Mouse (Mus musculus) neural tube, embryonic 13.5 days (tissue): Measurements from ENCODE around the gene Apopt1. TPM values are rescaled to one million over a fixed set of nuclear protein-coding genes. Genes with fewer than 3 reads are reported as not detected.

ENCODE experiments used
- ATAC-seq: fragments of 200-750 bp; cut with Nextera tagmentation; 2 replicates; pipeline ENCODE4 v1.8.0; 2017; ENCODE audit warnings: low read depth, mild to moderate bottlenecking, moderate TSS enrichment, moderate library complexity
- H3K27ac ChIP-seq: fragments of 300-500 bp; sonication (generic); replicated peaks from 2 replicates; pipeline ENCODE4 v1.5.1; 2015; ENCODE audit warnings: moderate library complexity, mild to moderate bottlenecking, inconsistent platforms
- H3K27me3 ChIP-seq: fragments of 300-500 bp; sonication (generic); 2 replicates; pipeline ENCODE4 v1.6.1; 2015; ENCODE audit warnings: mild to moderate bottlenecking, inconsistent platforms
- H3K36me3 ChIP-seq: fragments of 300-500 bp; sonication (generic); 2 replicates; pipeline ENCODE4 v1.6.1; 2015; ENCODE audit warnings: mild to moderate bottlenecking, inconsistent platforms
- H3K4me1 ChIP-seq: fragments of 300-500 bp; sonication (generic); replicated peaks from 2 replicates; pipeline ENCODE4 v1.6.1; 2015; ENCODE audit warnings: inconsistent platforms
- H3K4me2 ChIP-seq: fragments of 300-500 bp; sonication (generic); 2 replicates; pipeline ENCODE4 v1.6.1; 2015; ENCODE audit warnings: inconsistent platforms, mild to moderate bottlenecking, moderate library complexity
- H3K4me3 ChIP-seq: fragments of 300-500 bp; sonication (generic); 2 replicates; pipeline ENCODE4 v1.5.1; 2015; ENCODE audit warnings: mild to moderate bottlenecking, inconsistent platforms
- H3K9ac ChIP-seq: fragments of 300-500 bp; sonication (generic); 2 replicates; pipeline ENCODE4 v1.6.1; 2015; ENCODE audit warnings: moderate library complexity, mild to moderate bottlenecking, inconsistent platforms
- H3K9me3 ChIP-seq: fragments of 300-500 bp; sonication (generic); 2 replicates; pipeline ENCODE4 v1.6.1; 2016; ENCODE audit warnings: inconsistent platforms
- WGBS: fragments of 180-500 bp; shearing (Covaris S2); methylation state at CpG from one replicate; pipeline ENCODE4 v1.1.7; 2015; 5-methylcytosine and 5-hydroxymethylcytosine counted together
- polyA plus RNA-seq: library from polyadenylated mRNA; unstranded; fragments of >200 nt; fragmentation: Nextera tagmentation; extraction: Ambion mirVana; gene quantifications from 2 replicates; pipeline ENCODE4 v1.2.1, GENCODE M21; 2015

Gene Apopt1
- 52.0 and 59.1 TPM in 2 replicates for polyA plus RNA-seq

- no peaks in the 10 kb centered on the region for H3K27me3 ChIP-seq
- 1% methylated on average over 83 of the region's 86 CpGs for WGBS
- peaks cover 47% of the 10 kb centered on the region for H3K36me3 ChIP-seq
- peak within 1 kb of the TSS; percentile 99 for H3K4me3 ChIP-seq
- peaks cover 31% of the 10 kb centered on the region for H3K4me1 ChIP-seq
- H3K4me2 ChIP-seq, result peak within 1 kb of the TSS; percentile 91
- peak within 1 kb of the TSS; percentile 98 for H3K9ac ChIP-seq
- H3K27ac ChIP-seq, result peak within 1 kb of the TSS; percentile 80
- ATAC-seq, result peak; percentile 96
- H3K9me3 ChIP-seq, result no peaks in the 10 kb centered on the region
Measured at GRCm38 (mm10) chr12:111713004-111713651, at the start of gene Apopt1, which contains the start of gene Bag5. TSS of gene Apopt1 (plus strand) at chr12:111713261. TSS of gene Bag5 (minus strand) at chr12:111713257.

- Histone ChIP-seq H3K36me3 (peaks cover 65% of the 10 kb centered on the region), H3K4me2 (no peak overlapping the region), H3K4me3 (no peak overlapping the region), H3K9me3 (no peaks in the 10 kb centered on the region), H3K27ac (peak overlapping the region; percentile 59; the same call in 1 of the 2 replicates), H3K9ac (no peak overlapping the region), H3K4me1 (peaks cover 24% of the 10 kb centered on the region), H3K27me3 (no peaks in the 10 kb centered on the region)
- ATAC-seq, result no peak
- 59% methylated on average over 6 of the region's 6 CpGs for WGBS
Measured at GRCm38 (mm10) chr12:111664144-111664634, 48.9 kb upstream of the Apopt1 start.

- WGBS, result 85% methylated on average over 13 of the region's 13 CpGs
- ATAC-seq, result no peak
- H3K4me3 ChIP-seq, result no peak overlapping the region
- H3K27me3 ChIP-seq, result no peaks in the 10 kb centered on the region
- peaks cover 64% of the 10 kb centered on the region for H3K36me3 ChIP-seq
- H3K9me3 ChIP-seq, result no peaks in the 10 kb centered on the region
- H3K9ac ChIP-seq, result no peak overlapping the region
- H3K4me1 ChIP-seq, result peaks cover 35% of the 10 kb centered on the region
- H3K27ac ChIP-seq, result no peak overlapping the region
- no peak overlapping the region for H3K4me2 ChIP-seq
Measured at GRCm38 (mm10) chr12:111665041-111665880, 47.8 kb upstream of the Apopt1 start.

- Histone ChIP-seq H3K9me3 (no peaks in the 10 kb centered on the region), H3K9ac (no peak overlapping the region), H3K27ac (no peak overlapping the region), H3K27me3 (no peaks in the 10 kb centered on the region), H3K4me1 (peaks cover 44% of the 10 kb centered on the region), H3K4me2 (no peak overlapping the region), H3K36me3 (peaks cover 56% of the 10 kb centered on the region), H3K4me3 (no peak overlapping the region)
- whole genome bisulfite sequencing, result 81% methylated on average over 13 of the region's 13 CpGs
- no peak for ATAC-seq
Measured at GRCm38 (mm10) chr12:111666380-111666779, 46.7 kb upstream of the Apopt1 start.

GRCm38 (mm10) chr12:111667421-111667820 lies 45.6 kb upstream of the Apopt1 start:
- 91% methylated on average over 5 of the region's 5 CpGs for WGBS
- H3K4me1 ChIP-seq, result peaks cover 46% of the 10 kb centered on the region
- no peaks in the 10 kb centered on the region for H3K9me3 ChIP-seq
- no peak overlapping the region for H3K9ac ChIP-seq
- H3K27me3 ChIP-seq, result no peaks in the 10 kb centered on the region
- peaks cover 46% of the 10 kb centered on the region for H3K36me3 ChIP-seq
- ATAC-seq, result no peak
- no peak overlapping the region for H3K4me3 ChIP-seq
- H3K27ac ChIP-seq, result 0 out of 2 replicates have a peak overlapping the region, but pooled peaks have one; percentile 95
- H3K4me2 ChIP-seq, result no peak overlapping the region

- WGBS, result 0% methylated on average over 8 of the region's 8 CpGs
- Histone ChIP-seq H3K4me2 (peak overlapping the region; percentile 97), H3K4me3 (peak overlapping the region; percentile 97), H3K9ac (peak overlapping the region; percentile 99), H3K4me1 (peaks cover 54% of the 10 kb centered on the region), H3K27me3 (no peaks in the 10 kb centered on the region; the same call in 1 of the 2 replicates), H3K9me3 (no peaks in the 10 kb centered on the region), H3K27ac (peak overlapping the region; percentile 95), H3K36me3 (peaks cover 45% of the 10 kb centered on the region)
- ATAC-seq, result peak; percentile 15; the same call in 1 of the 2 replicates
Measured at GRCm38 (mm10) chr12:111668457-111668912, 44.6 kb upstream of the Apopt1 start.

- H3K4me2 ChIP-seq, result peak overlapping the region; percentile 97
- peak overlapping the region; percentile 95 for H3K27ac ChIP-seq
- H3K9me3 ChIP-seq, result no peaks in the 10 kb centered on the region
- peak overlapping the region; percentile 97 for H3K4me3 ChIP-seq
- H3K9ac ChIP-seq, result peak overlapping the region; percentile 99
- H3K4me1 ChIP-seq, result peaks cover 48% of the 10 kb centered on the region
- ATAC-seq, result no peak
- H3K27me3 ChIP-seq, result no peaks in the 10 kb centered on the region; the same call in 1 of the 2 replicates
- 48% methylated on average over 23 of the region's 23 CpGs for WGBS
- peaks cover 39% of the 10 kb centered on the region for H3K36me3 ChIP-seq
Measured at GRCm38 (mm10) chr12:111669000-111669788, 43.9 kb upstream of the Apopt1 start.

- peak overlapping the region; percentile 97 for H3K4me2 ChIP-seq
- 45% methylated on average over 8 of the region's 8 CpGs for WGBS
- H3K27me3 ChIP-seq, result no peaks in the 10 kb centered on the region; the same call in 1 of the 2 replicates
- no peak for ATAC-seq
- peak overlapping the region; percentile 97 for H3K4me3 ChIP-seq
- H3K4me1 ChIP-seq, result peaks cover 46% of the 10 kb centered on the region
- no peaks in the 10 kb centered on the region for H3K9me3 ChIP-seq
- H3K27ac ChIP-seq, result peak overlapping the region; percentile 95
- H3K9ac ChIP-seq, result peak overlapping the region; percentile 99
- peaks cover 37% of the 10 kb centered on the region for H3K36me3 ChIP-seq
Measured at GRCm38 (mm10) chr12:111669961-111670360, 43.1 kb upstream of the Apopt1 start.

- Histone ChIP-seq H3K36me3 (peaks cover 31% of the 10 kb centered on the region), H3K4me3 (peak overlapping the region; percentile 97), H3K27ac (peak overlapping the region; percentile 95), H3K9ac (peak overlapping the region; percentile 99), H3K27me3 (no peaks in the 10 kb centered on the region; the same call in 1 of the 2 replicates), H3K4me2 (peak overlapping the region; percentile 97), H3K4me1 (peaks cover 46% of the 10 kb centered on the region), H3K9me3 (no peaks in the 10 kb centered on the region)
- ATAC-seq, result no peak; the same call in 1 of the 2 replicates
- 3% methylated on average over 29 of the region's 29 CpGs for WGBS
Measured at GRCm38 (mm10) chr12:111670371-111670971, 42.6 kb upstream of the Apopt1 start.

GRCm38 (mm10) chr12:111670976-111671375 lies 42.1 kb upstream of the Apopt1 start:
- peak overlapping the region; percentile 97 for H3K4me2 ChIP-seq
- peaks cover 46% of the 10 kb centered on the region for H3K4me1 ChIP-seq
- H3K9me3 ChIP-seq, result no peaks in the 10 kb centered on the region
- H3K27me3 ChIP-seq, result no peaks in the 10 kb centered on the region; the same call in 1 of the 2 replicates
- peak overlapping the region; percentile 95 for H3K27ac ChIP-seq
- H3K9ac ChIP-seq, result peak overlapping the region; percentile 99
- under 1% methylated on average over 35 of the region's 35 CpGs for WGBS
- H3K36me3 ChIP-seq, result peaks cover 31% of the 10 kb centered on the region
- ATAC-seq, result peak; percentile 2
- peak overlapping the region; percentile 97 for H3K4me3 ChIP-seq

- Histone ChIP-seq H3K4me3 (peak overlapping the region; percentile 97), H3K4me2 (peak overlapping the region; percentile 97), H3K4me1 (peaks cover 46% of the 10 kb centered on the region), H3K27me3 (no peaks in the 10 kb centered on the region; the same call in 1 of the 2 replicates), H3K9ac (peak overlapping the region; percentile 99), H3K9me3 (no peaks in the 10 kb centered on the region), H3K36me3 (peaks cover 27% of the 10 kb centered on the region), H3K27ac (peak overlapping the region; percentile 95)
- peak; percentile 72 for ATAC-seq
- WGBS, result under 1% methylated on average over 34 of the region's 34 CpGs
Measured at GRCm38 (mm10) chr12:111671431-111671902, 41.6 kb upstream of the Apopt1 start.
